Mouse (Mus musculus) 3T3-L1 (cell line): ENCODE results near the gene Trim67.

ENCODE experiments used
- DNase-seq: peaks from one replicate; pipeline ENCODE4 v3.0.0-alpha.2; 2015; ENCODE audit warnings: low read depth, low spot score

Gene Trim67

GRCm38 (mm10) chr8:124793661-124794485 is 981 bp downstream of the Trim67 start:
- no peak for DNase-seq

GRCm38 (mm10) chr8:124794486-124794780 is 1.5 kb downstream of the Trim67 start:
- no peak for DNase-seq

GRCm38 (mm10) chr8:124795781-124796488 is 3.0 kb downstream of the Trim67 start:
- DNase-seq = no peak

- no peak for DNase-seq
Observed at GRCm38 (mm10) chr8:124800542-124800941, 7.7 kb downstream of the Trim67 start.

- no peak for DNase-seq
Observed at GRCm38 (mm10) chr8:124803824-124804702, 11.2 kb downstream of the Trim67 start.

- no peak for DNase-seq
Observed at GRCm38 (mm10) chr8:124805990-124806389, 13.1 kb downstream of the Trim67 start.

GRCm38 (mm10) chr8:124809419-124809818 is 16.5 kb downstream of the Trim67 start:
- no peak for DNase-seq

- DNase-seq = peak; percentile 18
Observed at GRCm38 (mm10) chr8:124810056-124810610, 17.2 kb downstream of the Trim67 start.

DNA sequence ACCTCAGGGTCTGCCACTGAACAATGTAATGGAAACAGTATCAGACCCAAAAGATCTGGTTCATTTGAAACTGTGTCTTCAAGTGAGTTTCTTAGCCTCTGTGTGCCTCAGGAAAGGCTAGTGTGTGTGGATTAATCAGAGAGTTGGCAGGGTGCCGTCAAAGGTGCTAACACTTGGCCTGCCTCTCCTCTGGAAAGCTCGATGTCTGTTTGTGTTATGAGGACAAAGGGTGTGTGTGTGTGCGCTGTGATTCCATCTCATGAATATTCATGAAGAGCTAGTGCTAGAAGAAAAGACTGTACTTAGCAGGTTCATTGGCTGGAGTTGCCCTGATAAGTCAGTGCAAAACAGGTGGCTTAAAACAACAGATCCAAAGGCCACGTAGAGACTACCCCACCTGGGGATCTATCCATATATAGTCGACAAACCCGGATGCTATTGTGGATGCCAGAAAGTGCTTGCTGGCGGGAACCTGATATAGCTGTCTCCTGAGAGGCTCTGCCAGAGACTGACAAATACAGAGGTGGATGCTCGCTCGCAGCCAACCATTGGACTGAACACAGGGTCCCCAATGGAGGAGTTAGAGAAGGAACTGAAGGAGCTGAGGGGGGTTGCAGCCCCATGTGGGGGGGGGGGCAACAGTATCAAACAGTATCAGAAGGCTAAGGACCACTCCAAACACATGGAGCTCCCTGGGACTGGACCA is 17.9 kb downstream of the Trim67 start:
- DNase-seq = no peak

DNA sequence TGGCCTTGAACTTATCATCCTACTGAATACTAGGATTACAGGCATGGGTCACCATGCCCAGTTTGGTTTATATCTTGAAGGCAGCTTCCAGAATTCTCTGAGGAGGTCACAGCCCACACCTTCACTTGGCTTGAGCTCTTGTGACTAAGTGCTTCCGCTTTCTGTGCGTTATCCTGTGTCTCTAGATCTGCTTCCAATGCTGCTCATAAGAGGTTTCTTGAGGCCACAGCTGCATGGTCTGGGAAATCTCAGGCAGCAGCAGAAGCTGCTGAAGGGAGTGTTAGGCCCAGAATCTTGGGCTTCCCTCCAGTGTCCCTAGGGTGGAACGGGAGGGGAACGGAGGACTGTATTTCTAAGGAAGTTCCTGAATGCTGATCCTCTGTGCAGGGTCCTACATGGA is 20.4 kb downstream of the Trim67 start:
- DNase-seq = no peak

DNA sequence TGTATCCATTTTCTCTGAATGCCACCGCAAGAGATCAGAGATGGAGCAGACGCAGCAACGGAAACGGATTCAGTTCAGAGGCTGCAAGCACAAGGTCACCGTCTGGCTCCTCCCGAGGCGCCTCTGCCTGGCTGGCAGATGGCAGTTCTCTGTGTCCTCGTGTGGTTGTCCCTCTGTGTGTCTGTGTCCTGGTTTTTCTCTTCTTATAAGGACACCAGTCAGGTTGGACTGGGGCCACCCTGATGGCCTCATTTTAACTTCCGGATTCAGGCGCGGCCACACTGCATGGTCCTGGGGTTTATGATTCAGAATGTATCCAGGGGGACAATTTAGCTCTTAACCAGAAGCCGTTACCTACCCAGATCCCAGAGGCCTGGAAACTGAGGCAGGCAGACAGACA is 23.0 kb downstream of the Trim67 start:
- no peak for DNase-seq

GRCm38 (mm10) chr8:124816866-124817265 is 24.0 kb downstream of the Trim67 start:
- no peak for DNase-seq

- DNase-seq = no peak
Observed at GRCm38 (mm10) chr8:124817361-124817760, 24.5 kb downstream of the Trim67 start.

DNA sequence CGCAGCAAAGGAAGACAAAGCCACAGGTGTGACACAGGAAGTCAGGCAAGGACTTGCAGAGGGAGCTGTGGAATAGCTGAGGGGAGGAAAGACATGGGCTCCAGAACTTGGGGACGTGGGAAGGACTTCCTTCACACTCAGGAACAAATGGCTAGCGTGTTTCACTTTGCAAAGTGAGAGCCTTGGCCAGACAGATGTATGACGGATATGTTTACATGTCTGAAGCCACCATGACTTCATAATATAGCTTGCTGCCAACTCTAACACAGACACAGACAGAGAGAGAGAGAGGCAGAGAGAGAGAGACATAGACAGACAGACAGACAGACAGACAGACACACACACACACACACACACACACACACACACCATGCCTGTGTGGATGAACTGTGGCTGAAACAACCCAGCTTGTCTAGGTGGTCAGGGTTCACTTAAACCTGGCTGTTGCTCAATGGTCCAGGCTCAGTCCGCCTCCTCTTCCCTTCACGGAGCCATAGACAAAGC is 26.8 kb downstream of the Trim67 start:
- no peak for DNase-seq

- DNase-seq = no peak
Observed at GRCm38 (mm10) chr8:124820125-124820524, 27.2 kb downstream of the Trim67 start.

GRCm38 (mm10) chr8:124823497-124823896 is 30.6 kb downstream of the Trim67 start:
- no peak for DNase-seq

DNA sequence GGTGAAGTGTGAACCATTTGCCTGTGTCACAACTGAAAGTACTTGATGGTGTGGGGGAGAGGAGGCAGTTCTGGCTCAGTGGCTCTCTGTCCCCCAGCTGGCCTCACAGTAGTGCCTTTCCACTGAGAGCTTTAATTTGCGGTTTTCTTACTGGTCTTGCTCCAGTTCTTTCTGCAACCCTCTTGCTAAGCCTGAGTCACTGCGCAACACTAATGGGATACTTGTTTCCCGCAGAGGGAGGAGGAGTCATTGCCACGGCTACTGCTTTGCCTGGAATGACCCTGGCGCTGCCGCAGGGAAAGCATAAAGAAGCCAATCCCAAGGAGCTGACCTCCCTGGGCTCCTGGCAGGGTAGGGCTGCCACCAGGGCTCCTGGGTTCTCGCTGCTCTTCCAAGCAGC is 33.8 kb downstream of the Trim67 start:
- peak; percentile 96 for DNase-seq

- DNase-seq = peak; percentile 85
Observed at GRCm38 (mm10) chr8:124827387-124827786, 34.5 kb downstream of the Trim67 start.

DNA sequence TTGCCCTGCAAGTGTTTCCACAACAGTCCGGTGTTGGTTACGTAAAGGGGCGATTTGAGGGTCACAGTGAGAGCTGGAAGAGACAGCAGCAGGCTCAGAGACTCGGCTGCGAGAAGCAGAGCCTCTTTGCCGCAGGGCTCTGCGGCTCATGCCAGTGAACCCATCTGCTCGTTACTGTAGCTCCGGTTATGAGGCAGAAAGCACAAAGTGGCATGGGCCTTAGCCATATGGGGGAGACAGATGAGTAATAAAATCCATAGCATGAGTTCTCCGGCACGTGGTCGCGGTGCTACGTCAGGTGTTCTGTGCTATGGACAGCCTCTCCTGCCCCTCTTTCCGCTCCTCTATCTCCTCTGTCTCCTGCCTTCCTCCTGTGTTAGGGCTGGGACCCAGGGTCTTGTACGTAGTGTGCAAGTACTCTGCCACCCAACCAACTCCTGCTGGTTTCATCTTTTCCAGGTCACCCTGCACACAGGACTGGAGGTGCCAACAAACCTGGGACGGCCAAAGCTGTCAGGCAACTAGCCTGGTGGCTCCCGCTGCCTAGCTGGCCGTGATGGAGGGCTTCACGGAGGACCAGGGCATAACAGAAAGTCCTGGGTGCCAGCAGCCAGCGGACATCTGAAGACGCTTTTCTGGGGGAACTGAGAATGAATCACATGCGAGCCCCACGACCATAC is 35.8 kb downstream of the Trim67 start:
- DNase-seq = no peak

GRCm38 (mm10) chr8:124830050-124830449 is 37.2 kb downstream of the Trim67 start:
- DNase-seq = no peak
